Mouse (Mus musculus): Measurements from ENCODE around the gene Ier2. TPM values are rescaled to one million over a fixed set of nuclear protein-coding genes. Genes with fewer than 3 reads are reported as not detected.

The Ier2 gene
- polyA plus RNA-seq, 1 experiment from 2014 or later = 45.9 TPM

DNA sequence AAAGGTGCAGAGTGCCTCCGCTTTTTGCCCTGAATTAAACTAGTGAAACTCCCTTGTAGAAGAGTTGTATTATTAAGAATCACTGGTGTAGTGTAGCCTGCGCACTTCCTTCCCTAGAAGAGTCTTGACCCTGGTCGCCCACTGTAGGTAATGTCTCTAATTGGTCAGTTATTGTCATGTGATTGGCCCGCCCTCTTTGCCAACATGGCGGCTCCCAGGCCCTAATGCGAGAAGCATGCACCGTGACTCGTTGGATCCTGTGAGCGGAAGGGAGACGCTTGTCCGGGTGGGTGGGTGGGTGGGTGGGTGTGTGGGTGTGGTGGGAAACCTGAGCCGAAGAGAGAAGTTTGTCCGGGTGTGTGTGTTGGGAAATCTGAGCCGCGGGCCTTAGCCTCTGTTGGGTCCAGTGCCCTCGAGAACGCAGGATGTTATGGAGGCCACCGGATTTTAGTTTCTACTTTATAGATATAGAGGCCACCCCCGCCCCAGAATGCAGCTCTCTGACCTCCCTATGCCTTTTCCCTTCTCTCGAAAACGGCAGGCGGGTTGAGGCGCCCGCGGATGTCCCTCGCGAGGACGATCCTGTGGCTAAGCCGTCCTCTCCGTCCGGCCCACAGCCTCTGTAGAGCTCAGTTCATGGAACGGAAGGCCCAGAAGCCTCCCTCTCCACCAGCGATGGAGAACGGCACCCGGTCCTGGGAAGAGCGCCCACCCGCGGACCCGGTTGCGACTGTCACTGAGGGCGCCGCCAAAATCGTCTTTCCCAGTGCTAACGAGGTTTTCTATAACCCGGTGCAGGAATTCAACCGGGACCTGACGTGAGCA, 26.7 kb upstream of the Ier2 start:
- H3K9ac ChIP-seq (ENCODE audit: low read depth, low read length) = peak overlapping the region; percentile 88
- whole genome bisulfite sequencing = under 1% methylated on average over 44 of the region's 47 CpGs
- peaks cover 33% of the 10 kb centered on the region for H3K36me3 ChIP-seq (ENCODE audit: control insufficient read depth, insufficient read depth, low read length)
- H3K4me1 ChIP-seq (ENCODE audit: control insufficient read depth, insufficient read depth, low read length) = peaks cover 26% of the 10 kb centered on the region
- ATAC-seq (ENCODE audit: low read depth) (peak; percentile 88), DNase-seq (ENCODE audit: low spot score) (peak; percentile 96)
- peak overlapping the region; percentile 70 for H3K27ac ChIP-seq (replicated peaks; ENCODE audit: low read depth, low read length)
- H3K4me3 ChIP-seq (ENCODE audit: low read depth, low read length) = peak overlapping the region; percentile 85
- H3K27me3 ChIP-seq (replicated peaks; ENCODE audit: control insufficient read depth, insufficient read depth, low read length) = no peaks in the 10 kb centered on the region
- peak overlapping the region; percentile 79 for H3K4me2 ChIP-seq (ENCODE audit: low read depth, low read length)
- H3K9me3 ChIP-seq (ENCODE audit: control insufficient read depth, low read length) = no peaks in the 10 kb centered on the region

DNA sequence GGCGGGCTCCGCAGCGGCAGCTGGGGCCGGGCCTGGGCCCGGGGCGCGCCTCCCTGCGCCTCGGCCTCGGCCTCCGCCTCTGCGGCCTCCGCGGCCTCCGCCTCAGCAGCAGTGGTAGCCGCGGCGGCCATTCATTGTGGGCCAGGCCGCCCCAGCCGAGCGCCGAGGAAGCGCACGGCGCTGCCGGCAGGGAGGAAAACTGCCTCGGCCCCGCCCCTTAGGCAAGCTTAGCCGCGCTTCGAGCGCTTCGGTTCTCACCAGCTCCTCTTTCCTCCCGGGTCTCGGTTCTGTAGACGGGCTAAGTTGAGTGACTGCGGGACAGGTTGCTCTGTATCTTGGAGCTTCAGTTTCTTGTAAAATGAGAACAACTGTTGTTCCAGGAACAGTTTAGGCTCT, 25.1 kb upstream of the Ier2 start, which contains the start of gene Nacc1:
Nacc1 (minus strand) TSS at position 158 of the 396 bp plus-strand sequence.
- DNase-seq (ENCODE audit: low spot score) (peak; percentile 96), ATAC-seq (ENCODE audit: low read depth) (peak; percentile 86)
- Histone ChIP-seq H3K36me3 (ENCODE audit: control insufficient read depth, insufficient read depth, low read length) (peaks cover 30% of the 10 kb centered on the region; the same call in 1 of the 2 replicates), H3K9me3 (ENCODE audit: control insufficient read depth, low read length) (no peaks in the 10 kb centered on the region), H3K9ac (ENCODE audit: low read depth, low read length) (peak within 1 kb of the TSS; percentile 99), H3K27ac (replicated peaks; ENCODE audit: low read depth, low read length) (peak within 1 kb of the TSS; percentile 95), H3K4me1 (ENCODE audit: control insufficient read depth, insufficient read depth, low read length) (peaks cover 26% of the 10 kb centered on the region), H3K4me3 (ENCODE audit: low read depth, low read length) (peak within 1 kb of the TSS; percentile 100), H3K27me3 (replicated peaks; ENCODE audit: control insufficient read depth, insufficient read depth, low read length) (no peaks in the 10 kb centered on the region), H3K4me2 (ENCODE audit: low read depth, low read length) (peak within 1 kb of the TSS; percentile 93)
- WGBS = 1% methylated on average over 27 of the region's 37 CpGs

DNA sequence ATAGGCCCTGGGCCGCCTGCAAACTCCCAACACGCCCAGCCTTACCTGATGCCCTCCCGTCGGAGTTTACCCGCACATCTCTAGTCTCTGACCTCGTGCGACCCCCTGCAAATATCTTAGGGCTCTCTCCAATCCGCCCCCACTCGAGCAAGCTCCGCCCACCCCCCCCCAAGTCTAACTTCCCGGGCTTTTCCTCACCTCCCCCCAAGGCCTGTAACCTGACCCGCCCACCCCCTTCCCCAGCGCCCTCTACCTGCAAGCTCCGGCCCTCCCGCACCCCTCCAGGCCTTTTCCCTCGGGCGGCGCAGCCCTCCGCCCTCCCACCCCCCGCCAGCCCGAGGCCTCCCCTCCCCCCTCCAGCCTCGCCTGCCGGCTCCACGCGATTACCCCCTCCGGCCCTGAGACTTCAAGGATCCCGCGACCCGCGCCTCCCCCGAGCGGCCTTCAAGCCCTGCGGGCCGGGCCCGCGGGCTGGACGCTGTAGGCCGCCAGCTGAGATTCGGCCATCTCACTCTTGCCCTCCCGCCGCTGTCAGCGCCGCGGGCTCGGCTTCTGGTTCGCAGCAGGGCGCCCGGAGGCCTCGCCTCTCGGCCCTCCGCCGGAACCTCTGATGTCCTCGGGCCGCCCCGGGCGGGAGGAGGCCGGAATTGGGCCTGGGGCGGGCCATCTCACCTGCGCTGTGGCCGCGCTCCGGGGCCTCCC, 24.5 kb upstream of the Ier2 start:
- Histone ChIP-seq H3K4me3 (ENCODE audit: low read depth, low read length) (peak overlapping the region; percentile 100), H3K36me3 (ENCODE audit: control insufficient read depth, insufficient read depth, low read length) (peaks cover 30% of the 10 kb centered on the region; the same call in 1 of the 2 replicates), H3K27ac (replicated peaks; ENCODE audit: low read depth, low read length) (peak overlapping the region; percentile 95), H3K4me2 (ENCODE audit: low read depth, low read length) (peak overlapping the region; percentile 93), H3K27me3 (replicated peaks; ENCODE audit: control insufficient read depth, insufficient read depth, low read length) (no peaks in the 10 kb centered on the region), H3K4me1 (ENCODE audit: control insufficient read depth, insufficient read depth, low read length) (peaks cover 26% of the 10 kb centered on the region), H3K9ac (ENCODE audit: low read depth, low read length) (peak overlapping the region; percentile 99), H3K9me3 (ENCODE audit: control insufficient read depth, low read length) (no peaks in the 10 kb centered on the region)
- DNase-seq (ENCODE audit: low spot score) (peak; percentile 63), ATAC-seq (ENCODE audit: low read depth) (peak; percentile 13)
- WGBS = 2% methylated on average over 21 of the region's 62 CpGs

DNA sequence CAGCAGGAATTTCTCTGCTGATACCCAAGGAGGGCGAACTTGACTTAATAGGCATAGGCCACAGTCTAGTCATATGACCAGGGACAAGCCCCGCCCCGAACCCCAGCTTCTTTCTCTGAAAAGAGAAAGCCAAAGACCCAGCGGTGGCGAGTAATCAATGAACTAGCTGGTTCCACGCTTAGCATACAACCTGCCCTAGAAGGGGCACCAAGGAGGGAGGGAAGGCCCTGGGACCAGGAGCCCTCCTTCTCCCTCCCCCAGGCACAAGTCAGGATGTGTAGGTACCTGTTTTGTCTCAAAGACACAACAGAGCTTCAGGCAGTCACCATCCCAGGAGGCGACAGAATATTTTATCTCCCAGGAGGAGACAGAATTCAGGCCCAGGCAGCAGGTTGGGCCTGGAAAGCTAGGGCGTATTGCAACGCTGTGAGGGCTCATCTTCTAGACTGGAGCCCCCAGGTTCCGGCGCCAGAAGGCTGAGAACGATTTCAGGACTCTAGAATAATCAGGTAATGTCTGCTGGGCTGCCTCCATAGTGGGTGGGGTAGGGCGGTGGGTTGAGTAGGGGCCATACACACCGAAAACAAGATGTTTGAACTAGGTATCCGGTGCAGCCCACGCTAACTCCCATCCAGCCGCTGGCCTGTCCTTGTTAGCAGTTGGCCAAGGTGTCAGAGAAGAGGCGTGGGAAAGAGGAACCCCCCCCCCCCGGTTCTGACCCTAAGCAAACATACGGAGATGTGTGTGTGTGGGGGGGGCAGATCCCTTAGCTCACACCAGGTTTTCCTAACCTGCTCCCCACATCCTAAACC, 23.7 kb upstream of the Ier2 start, which contains the start of gene Trmt1:
Trmt1 (plus strand) TSS at position 117 of the 812 bp plus-strand sequence.
- Histone ChIP-seq H3K4me1 (ENCODE audit: control insufficient read depth, insufficient read depth, low read length) (peaks cover 26% of the 10 kb centered on the region), H3K9ac (ENCODE audit: low read depth, low read length) (peak within 1 kb of the TSS; percentile 99), H3K9me3 (ENCODE audit: control insufficient read depth, low read length) (no peaks in the 10 kb centered on the region), H3K4me2 (ENCODE audit: low read depth, low read length) (peak within 1 kb of the TSS; percentile 93), H3K36me3 (ENCODE audit: control insufficient read depth, insufficient read depth, low read length) (peaks cover 27% of the 10 kb centered on the region; the same call in 1 of the 2 replicates), H3K4me3 (ENCODE audit: low read depth, low read length) (peak within 1 kb of the TSS; percentile 100), H3K27me3 (replicated peaks; ENCODE audit: control insufficient read depth, insufficient read depth, low read length) (no peaks in the 10 kb centered on the region), H3K27ac (replicated peaks; ENCODE audit: low read depth, low read length) (peak within 1 kb of the TSS; percentile 95)
- ATAC-seq (ENCODE audit: low read depth) = no peak
- 11% methylated on average over 16 of the region's 20 CpGs for WGBS
- DNase-seq (ENCODE audit: low spot score) = no peak

DNA sequence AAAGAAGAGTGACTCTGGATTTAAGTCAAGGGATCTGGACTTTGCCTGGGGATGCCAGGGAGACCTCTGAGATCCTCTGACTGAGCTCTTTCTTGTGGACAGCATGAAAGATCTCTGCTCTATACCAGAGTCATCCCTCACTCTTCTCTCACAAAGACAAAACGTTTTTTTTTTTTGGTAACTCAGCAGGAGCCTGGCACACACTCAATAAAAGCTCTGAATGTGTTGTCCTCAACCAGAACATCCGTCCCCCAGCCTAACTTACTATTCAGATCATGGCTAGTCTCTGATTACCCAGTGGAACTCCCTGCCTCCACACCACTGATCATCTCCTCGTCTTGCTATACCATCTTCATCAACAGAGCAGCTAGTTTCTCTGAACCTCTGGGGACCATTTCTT, 21.9 kb upstream of the Ier2 start:
- Histone ChIP-seq H3K27me3 (replicated peaks; ENCODE audit: control insufficient read depth, insufficient read depth, low read length) (no peaks in the 10 kb centered on the region), H3K9me3 (ENCODE audit: control insufficient read depth, low read length) (no peaks in the 10 kb centered on the region), H3K9ac (ENCODE audit: low read depth, low read length) (no peak overlapping the region), H3K4me1 (ENCODE audit: control insufficient read depth, insufficient read depth, low read length) (peaks cover 25% of the 10 kb centered on the region), H3K4me3 (ENCODE audit: low read depth, low read length) (no peak overlapping the region), H3K36me3 (ENCODE audit: control insufficient read depth, insufficient read depth, low read length) (peaks cover 26% of the 10 kb centered on the region; the same call in 1 of the 2 replicates), H3K4me2 (ENCODE audit: low read depth, low read length) (no peak overlapping the region), H3K27ac (replicated peaks; ENCODE audit: low read depth, low read length) (no peak overlapping the region)
- no peak for ATAC-seq (ENCODE audit: low read depth)
- no peak for DNase-seq (ENCODE audit: low spot score)
- 59% methylated on average over 3 of the region's 3 CpGs for WGBS

DNA sequence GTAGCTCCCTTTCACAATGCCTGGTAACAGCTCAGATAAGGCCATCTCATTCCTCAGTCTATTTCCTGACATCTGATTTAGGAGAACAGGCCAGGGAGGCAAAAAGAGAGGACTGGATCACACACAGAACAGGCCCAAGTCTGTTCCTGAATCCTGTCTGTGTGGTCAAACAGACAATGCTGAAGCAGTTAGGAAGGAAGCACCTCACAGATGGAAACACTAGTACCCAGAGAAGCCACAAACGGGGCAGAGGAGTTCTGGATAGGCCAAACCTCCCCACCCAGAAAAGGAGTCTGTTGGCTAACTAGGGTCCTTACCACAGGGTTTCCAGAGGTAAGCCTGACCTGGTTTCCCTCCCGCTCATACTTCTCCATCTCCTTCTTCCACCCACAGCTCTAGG, 19.6 kb upstream of the Ier2 start:
- Histone ChIP-seq H3K4me3 (ENCODE audit: low read depth, low read length) (no peak overlapping the region), H3K4me1 (ENCODE audit: control insufficient read depth, insufficient read depth, low read length) (peaks cover 15% of the 10 kb centered on the region), H3K36me3 (ENCODE audit: control insufficient read depth, insufficient read depth, low read length) (peaks cover 26% of the 10 kb centered on the region; the same call in 1 of the 2 replicates), H3K9me3 (ENCODE audit: control insufficient read depth, low read length) (no peaks in the 10 kb centered on the region), H3K4me2 (ENCODE audit: low read depth, low read length) (no peak overlapping the region), H3K9ac (ENCODE audit: low read depth, low read length) (no peak overlapping the region), H3K27ac (replicated peaks; ENCODE audit: low read depth, low read length) (no peak overlapping the region), H3K27me3 (replicated peaks; ENCODE audit: control insufficient read depth, insufficient read depth, low read length) (no peaks in the 10 kb centered on the region)
- no peak for ATAC-seq (ENCODE audit: low read depth)
- WGBS = 84% methylated on average over 2 of the region's 2 CpGs
- DNase-seq (ENCODE audit: low spot score) = no peak

DNA sequence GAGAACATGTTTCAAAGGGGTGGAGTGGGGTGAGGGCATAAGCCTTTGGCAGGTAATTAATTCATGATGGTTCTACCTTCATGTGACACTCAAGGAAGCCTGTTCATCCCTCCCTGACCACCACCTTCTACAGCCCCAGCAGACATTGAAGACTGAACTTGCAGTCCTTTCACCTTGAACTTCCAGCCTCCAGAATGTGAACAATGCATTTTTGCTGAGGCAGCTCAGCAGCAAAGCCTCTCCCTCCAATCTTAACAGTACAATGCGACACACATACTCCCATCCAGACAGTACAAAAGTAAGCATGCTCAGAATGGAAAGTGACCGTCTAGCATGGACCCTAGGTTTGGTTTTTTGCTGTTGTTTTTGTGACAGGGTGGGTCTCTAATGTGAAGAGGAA, 18.8 kb upstream of the Ier2 start:
- WGBS = 85% methylated on average over 2 of the region's 2 CpGs
- Histone ChIP-seq H3K27ac (replicated peaks; ENCODE audit: low read depth, low read length) (no peak overlapping the region), H3K4me2 (ENCODE audit: low read depth, low read length) (no peak overlapping the region), H3K9me3 (ENCODE audit: control insufficient read depth, low read length) (no peaks in the 10 kb centered on the region), H3K36me3 (ENCODE audit: control insufficient read depth, insufficient read depth, low read length) (peaks cover 27% of the 10 kb centered on the region; the same call in 1 of the 2 replicates), H3K4me3 (ENCODE audit: low read depth, low read length) (no peak overlapping the region), H3K9ac (ENCODE audit: low read depth, low read length) (no peak overlapping the region), H3K27me3 (replicated peaks; ENCODE audit: control insufficient read depth, insufficient read depth, low read length) (no peaks in the 10 kb centered on the region), H3K4me1 (ENCODE audit: control insufficient read depth, insufficient read depth, low read length) (peaks cover 13% of the 10 kb centered on the region)
- DNase-seq (ENCODE audit: low spot score) (no peak), ATAC-seq (ENCODE audit: low read depth) (no peak)

DNA sequence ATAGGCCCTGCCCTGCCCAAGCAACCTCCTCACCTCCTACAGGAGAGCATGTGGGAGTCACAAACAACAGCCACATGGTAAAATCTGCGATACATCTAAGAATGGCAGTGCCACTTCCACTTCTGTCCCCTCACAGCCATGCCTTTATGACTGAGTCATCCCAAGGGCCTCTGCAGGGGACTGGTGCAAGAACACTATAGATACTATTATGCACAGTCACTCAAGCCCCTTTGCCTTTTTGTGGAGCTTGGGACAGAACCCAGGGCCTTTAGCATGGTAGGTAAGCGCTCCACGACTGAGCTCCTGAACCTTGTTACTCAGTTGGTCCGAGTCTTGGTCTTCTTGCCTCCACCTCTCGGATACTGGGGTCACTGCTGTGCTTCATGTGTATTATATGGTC, 14.7 kb upstream of the Ier2 start:
- 89% methylated on average over 5 of the region's 5 CpGs for WGBS
- ATAC-seq (ENCODE audit: low read depth) (no peak), DNase-seq (ENCODE audit: low spot score) (no peak)
- H3K36me3 ChIP-seq (ENCODE audit: control insufficient read depth, insufficient read depth, low read length) = peaks cover 49% of the 10 kb centered on the region
- no peak overlapping the region for H3K27ac ChIP-seq (replicated peaks; ENCODE audit: low read depth, low read length)
- H3K4me3 ChIP-seq (ENCODE audit: low read depth, low read length) = no peak overlapping the region
- H3K4me1 ChIP-seq (ENCODE audit: control insufficient read depth, insufficient read depth, low read length) = 0 out of 2 replicates have a peak, but pooled peaks cover 4% of the 10 kb centered on the region
- H3K27me3 ChIP-seq (replicated peaks; ENCODE audit: control insufficient read depth, insufficient read depth, low read length) = no peaks in the 10 kb centered on the region
- H3K4me2 ChIP-seq (ENCODE audit: low read depth, low read length) = no peak overlapping the region
- H3K9me3 ChIP-seq (ENCODE audit: control insufficient read depth, low read length) = no peaks in the 10 kb centered on the region
- H3K9ac ChIP-seq (ENCODE audit: low read depth, low read length) = no peak overlapping the region

Data from embryonic facial prominence, embryonic 14.5 days (tissue).